Mouse (Mus musculus) cerebellum, postnatal 14 days (tissue): ENCODE measurements around the gene Cggbp1.
A peak's percentile ranks its signal among the peaks of the same experiment; 100 is the strongest.

Experiments used
- DNase-seq, 2 experiments: peaks; one replicate each; pipeline ENCODE4 v3.0.0; 2021; ENCODE audit warnings: mixed read lengths in 2 of 2

The Cggbp1 gene

GRCm38 (mm10) chr16:64873416-64874305, 21.9 kb downstream of the Cggbp1 start:
- peak; percentile 22 to 35 for DNase-seq

GRCm38 (mm10) chr16:64875384-64875783, 23.6 kb downstream of the Cggbp1 start:
- no peak for DNase-seq

- DNase-seq: no peak
Observed at GRCm38 (mm10) chr16:64875822-64876221, 24.0 kb downstream of the Cggbp1 start.

GRCm38 (mm10) chr16:64876631-64877265, 25.0 kb downstream of the Cggbp1 start:
- no peak for DNase-seq

- no peak for DNase-seq
Observed at GRCm38 (mm10) chr16:64877314-64877713, 25.5 kb downstream of the Cggbp1 start.

- no peak for DNase-seq
Observed at GRCm38 (mm10) chr16:64878611-64879132, 26.9 kb downstream of the Cggbp1 start.

GRCm38 (mm10) chr16:64879735-64880134, 27.9 kb downstream of the Cggbp1 start:
- no peak for DNase-seq

- no peak for DNase-seq
Observed at GRCm38 (mm10) chr16:64880986-64881385, 29.2 kb downstream of the Cggbp1 start.

- DNase-seq: no peak
Observed at GRCm38 (mm10) chr16:64881442-64881841, 29.6 kb downstream of the Cggbp1 start.

GRCm38 (mm10) chr16:64883896-64884295, 32.1 kb downstream of the Cggbp1 start:
- DNase-seq: no peak

- DNase-seq: no peak
Observed at GRCm38 (mm10) chr16:64884420-64884838, 32.6 kb downstream of the Cggbp1 start.

- DNase-seq: no peak
Observed at GRCm38 (mm10) chr16:64885142-64885541, 33.3 kb downstream of the Cggbp1 start.

- DNase-seq: no peak
Observed at GRCm38 (mm10) chr16:64885547-64885946, 33.8 kb downstream of the Cggbp1 start.

GRCm38 (mm10) chr16:64889496-64889895, 37.7 kb downstream of the Cggbp1 start:
- no peak for DNase-seq

GRCm38 (mm10) chr16:64899084-64899483, 47.3 kb downstream of the Cggbp1 start:
- DNase-seq: peak in 1 of 2 experiments; percentile 4

GRCm38 (mm10) chr16:64903328-64903727, 51.5 kb downstream of the Cggbp1 start:
- DNase-seq: no peak

GRCm38 (mm10) chr16:64907112-64907511, 55.3 kb downstream of the Cggbp1 start:
- peak; percentile 19 to 39 for DNase-seq

- no peak for DNase-seq
Observed at GRCm38 (mm10) chr16:64908747-64909146, 57.0 kb downstream of the Cggbp1 start.
